Mouse (Mus musculus) layer of hippocampus, adult 2 months (tissue): Measurements from ENCODE around the gene Ibtk. TPM values are rescaled to one million over a fixed set of nuclear protein-coding genes. Genes with fewer than 3 reads are reported as not detected.
A peak's percentile ranks its signal among the peaks of the same experiment; 100 is the strongest.
"Not testable (repeated sequence)": the region's sequence is repeated elsewhere in the genome, so short reads cannot be mapped to it uniquely, and the experiment has no call there.

Experiments
- DNase-seq, 2 experiments: peaks; one replicate each; pipeline ENCODE4 v3.0.0; 2022; ENCODE audit warnings: low spot score in 2 of 2
- H3K27ac ChIP-seq: fragments of 200-600 bp; 2 replicates; pipeline ENCODE4 v1.8.1; 2022
- H3K4me3 ChIP-seq: fragments of 200-600 bp; 2 replicates; pipeline ENCODE4 v1.8.1; 2022; ENCODE audit warnings: mild to moderate bottlenecking
- CTCF ChIP-seq: fragments of 200-600 bp; conservative IDR thresholded peaks from 2 replicates; pipeline ENCODE4 v1.8.1; 2022; ENCODE audit warnings: antibody characterized with exemption, mild to moderate bottlenecking, moderate library complexity
- long read RNA-seq, 2 experiments: library from polyadenylated mRNA; stranded (forward); transcript quantifications; one replicate each; pipeline ENCODE4 v2.0.0; 2021; ENCODE audit warnings: borderline mapping rate in 2 of 2
- total RNA-seq, 2 experiments: library from RNA; stranded (reverse); gene quantifications; 2 replicates each; pipeline ENCODE4 v1.2.3; 2021

Ibtk gene
- 10 to 100 TPM; 24.4 to 24.6 TPM for total RNA-seq
- long read RNA-seq, experiment 1, full-length matches to known transcripts: 6 of 12 reads
- long read RNA-seq, experiment 1, partial matches to known transcripts: 1 of 12 reads
- long read RNA-seq, experiment 1, other reads (novel, unspliced or antisense): 5 of 12 reads
- long read RNA-seq, experiment 2, full-length matches to known transcripts: 8 of 14 reads
- long read RNA-seq, experiment 2, partial matches to known transcripts: 4 of 14 reads
- long read RNA-seq, experiment 2, other reads (novel, unspliced or antisense): 2 of 14 reads

- H3K27ac ChIP-seq: peak within 1 kb of the TSS; percentile 97
- TF ChIP-seq CTCF: peak; percentile 43
- H3K4me3 ChIP-seq: peak within 1 kb of the TSS; percentile 61
- peak; percentile 97 to 99 for DNase-seq
These were observed at the start of gene Ibtk for GRCm38 (mm10) chr9:85749142-85749921. TSS of gene Ibtk (minus strand) at chr9:85749334.

GRCm38 (mm10) chr9:85791521-85791920 lies 42.4 kb upstream of the Ibtk start:
- not testable (repeated sequence) for DNase-seq, H3K27ac ChIP-seq, H3K4me3 ChIP-seq

GRCm38 (mm10) chr9:85780249-85780648 lies 31.1 kb upstream of the Ibtk start:
- no peak overlapping the region for H3K4me3 ChIP-seq
- H3K27ac ChIP-seq: no peak overlapping the region
- no peak for DNase-seq
- TF ChIP-seq CTCF: no peak

- DNase-seq: peak; percentile 13 to 24
- no peak overlapping the region for H3K27ac ChIP-seq
These were observed 30.3 kb upstream of the Ibtk start for GRCm38 (mm10) chr9:85779458-85779857.

GRCm38 (mm10) chr9:85777544-85777943 lies 28.4 kb upstream of the Ibtk start:
- no peak overlapping the region for H3K4me3 ChIP-seq
- no peak for TF ChIP-seq CTCF
- peak in 1 of 2 experiments; percentile 8 for DNase-seq
- H3K27ac ChIP-seq: no peak overlapping the region

More at GRCm38 (mm10) chr9:85779458-85779857, 30.3 kb upstream of the Ibtk start:
- TF ChIP-seq CTCF: peak; percentile 85
- no peak overlapping the region for H3K4me3 ChIP-seq

- TF ChIP-seq CTCF: no peak
- H3K27ac ChIP-seq: no peak overlapping the region
- DNase-seq: no peak
- no peak overlapping the region for H3K4me3 ChIP-seq
These were observed 23.1 kb upstream of the Ibtk start for GRCm38 (mm10) chr9:85772280-85772679.

- no peak overlapping the region for H3K4me3 ChIP-seq
- no peak for DNase-seq
- no peak for TF ChIP-seq CTCF
- no peak overlapping the region for H3K27ac ChIP-seq
These were observed 22.3 kb upstream of the Ibtk start for GRCm38 (mm10) chr9:85771454-85771853.

GRCm38 (mm10) chr9:85770369-85770768 lies 21.2 kb upstream of the Ibtk start:
- Histone ChIP-seq H3K4me3 (no peak overlapping the region), H3K27ac (no peak overlapping the region)
- no peak for TF ChIP-seq CTCF
- no peak for DNase-seq

- no peak for TF ChIP-seq CTCF
- no peak for DNase-seq
- H3K27ac ChIP-seq: no peak overlapping the region
- no peak overlapping the region for H3K4me3 ChIP-seq
These were observed 20.1 kb upstream of the Ibtk start for GRCm38 (mm10) chr9:85769057-85769789.

- TF ChIP-seq CTCF: no peak
- DNase-seq: no peak
- Histone ChIP-seq H3K4me3 (no peak overlapping the region), H3K27ac (no peak overlapping the region)
These were observed 18.1 kb upstream of the Ibtk start for GRCm38 (mm10) chr9:85767255-85767654.

GRCm38 (mm10) chr9:85762476-85762875 lies 13.3 kb upstream of the Ibtk start:
- TF ChIP-seq CTCF: no peak
- DNase-seq: no peak
- no peak overlapping the region for H3K27ac ChIP-seq

GRCm38 (mm10) chr9:85750797-85751196 lies 1.7 kb upstream of the Ibtk start:
- no peak for DNase-seq
- H3K4me3 ChIP-seq: no peak overlapping the region
- H3K27ac ChIP-seq: no peak overlapping the region
- no peak for TF ChIP-seq CTCF

More at GRCm38 (mm10) chr9:85762476-85762875, 13.3 kb upstream of the Ibtk start:
- H3K4me3 ChIP-seq: no peak overlapping the region

GRCm38 (mm10) chr9:85749922-85750509 lies 882 bp upstream of the Ibtk start:
- DNase-seq: peak in 1 of 2 experiments; percentile 12
- H3K4me3 ChIP-seq: peak overlapping the region; percentile 61
- H3K27ac ChIP-seq: peak overlapping the region; percentile 97
- TF ChIP-seq CTCF: no peak
